Mouse (Mus musculus): ENCODE results near the gene Cmss1. TPM values are rescaled to one million over a fixed set of nuclear protein-coding genes. Genes with fewer than 3 reads are reported as not detected.

The Cmss1 gene
- polyA plus RNA-seq, 1 experiment: 82.2 TPM

DNA sequence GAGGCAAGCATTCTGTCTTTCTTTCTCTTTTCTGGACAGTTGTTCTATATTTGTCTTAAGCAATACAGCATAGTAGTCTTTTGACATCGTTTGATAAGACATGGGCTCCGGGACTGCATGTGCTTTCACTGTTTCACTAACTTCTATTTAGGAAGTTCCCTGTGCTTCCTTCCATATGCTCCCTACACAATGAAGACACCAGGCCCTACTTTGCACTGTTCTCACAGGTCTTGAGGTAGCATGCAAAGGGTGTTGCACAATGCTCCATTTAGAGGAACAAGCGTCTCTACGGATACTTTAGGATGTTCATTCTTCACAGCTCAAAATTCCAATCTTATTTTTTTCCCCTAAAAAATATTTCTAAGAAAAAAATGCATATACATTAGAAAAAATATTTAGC lies 101.9 kb downstream of the Cmss1 start:
- no peak for TF ChIP-seq GATA1 (IDR thresholded peaks at IDR 0.05; ENCODE audit: low read length)

DNA sequence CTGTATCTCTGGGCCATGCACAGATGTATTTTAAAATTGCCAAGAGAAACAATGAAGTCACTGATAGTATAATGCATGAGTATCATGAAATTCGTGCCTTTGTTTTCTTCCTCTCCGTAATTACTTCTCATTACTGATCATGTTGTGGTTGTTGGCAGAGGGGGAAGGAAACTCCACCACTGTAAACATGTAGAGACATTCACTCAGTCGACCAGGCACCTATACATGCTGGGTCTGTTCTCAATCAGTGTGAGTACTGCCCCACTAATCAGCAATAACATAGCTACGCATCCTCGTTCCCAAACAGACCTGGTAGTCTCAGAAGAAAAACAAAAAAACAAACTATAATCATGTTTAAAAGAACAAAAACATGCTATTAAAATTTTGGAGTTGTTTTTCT lies 103.9 kb downstream of the Cmss1 start:
- no peak for TF ChIP-seq GATA1 (IDR thresholded peaks at IDR 0.05; ENCODE audit: low read length)

DNA sequence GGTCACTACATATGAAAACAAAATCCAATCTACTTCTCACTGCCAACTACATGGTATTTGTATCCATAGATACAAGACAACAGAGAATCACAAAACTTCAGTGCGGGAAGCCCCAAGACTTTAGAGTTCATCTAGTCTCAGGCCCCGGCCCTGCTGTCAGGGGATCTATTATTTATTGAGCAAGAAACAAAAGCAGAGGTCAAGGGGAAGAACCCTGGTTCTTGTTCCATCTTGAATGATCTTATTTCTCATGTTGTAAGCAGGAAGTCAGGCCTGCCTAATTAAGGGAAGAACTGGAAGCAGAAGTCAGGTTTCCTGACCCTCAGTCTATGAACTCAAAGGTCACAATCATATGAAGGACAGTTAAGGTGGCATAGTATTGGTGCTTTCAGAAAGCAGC lies 104.4 kb downstream of the Cmss1 start:
- TF ChIP-seq GATA1 (IDR thresholded peaks at IDR 0.05; ENCODE audit: low read length): no peak

DNA sequence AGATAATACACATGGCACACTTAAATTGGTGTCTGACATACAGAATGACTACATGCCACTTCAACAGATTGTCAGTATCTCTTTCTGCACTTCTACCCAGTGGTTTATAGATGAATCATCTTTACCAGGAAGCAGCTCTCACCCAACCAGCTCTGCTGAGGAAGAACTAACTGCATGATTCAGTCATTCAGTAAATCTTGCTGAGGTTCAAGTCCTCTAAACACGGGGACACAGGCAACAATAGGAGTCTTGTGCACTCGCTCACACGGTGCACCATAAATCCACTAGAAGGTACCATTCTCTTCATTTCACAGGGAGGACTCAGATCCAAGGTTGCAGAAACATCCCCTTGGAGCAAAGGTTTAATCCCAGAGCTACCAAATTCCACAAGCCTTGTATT lies 105.8 kb downstream of the Cmss1 start:
- TF ChIP-seq GATA1 (IDR thresholded peaks at IDR 0.05; ENCODE audit: low read length): no peak

DNA sequence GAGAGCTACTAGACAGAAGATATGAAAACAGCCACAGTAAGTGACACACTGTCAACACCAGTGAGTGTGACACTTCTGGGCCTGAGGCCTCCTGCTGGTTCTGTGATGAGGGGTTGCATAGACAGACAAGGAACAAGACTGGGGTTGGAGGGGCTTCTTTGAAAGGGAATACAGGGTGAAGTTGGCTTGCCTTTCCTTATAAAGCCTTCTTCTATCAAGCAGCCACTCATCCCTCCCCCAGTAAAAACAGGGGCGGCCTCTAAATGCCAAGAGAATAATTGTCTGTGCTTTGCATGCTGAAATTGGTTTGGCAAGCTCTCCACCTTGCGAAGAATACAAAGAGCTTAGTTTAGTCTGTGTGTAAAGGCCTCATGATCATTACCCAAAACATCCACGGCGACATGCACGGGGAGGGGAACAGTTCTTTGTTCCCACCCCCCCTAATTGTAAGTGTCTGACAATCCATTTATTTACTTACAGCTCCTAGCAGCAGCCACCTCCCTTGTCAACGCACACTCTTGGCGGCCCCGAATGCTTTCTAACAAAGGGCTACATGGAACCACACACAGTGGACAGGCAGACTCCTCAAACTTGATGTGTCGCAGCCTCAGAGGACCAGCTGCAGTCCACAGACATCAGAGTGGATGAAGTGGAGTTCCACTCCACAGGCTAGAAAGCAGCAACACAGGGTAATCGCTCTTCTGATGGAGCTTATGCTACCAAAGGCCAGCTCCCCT lies 110.1 kb downstream of the Cmss1 start:
- TF ChIP-seq GATA1 (IDR thresholded peaks at IDR 0.05; ENCODE audit: low read length): no peak

DNA sequence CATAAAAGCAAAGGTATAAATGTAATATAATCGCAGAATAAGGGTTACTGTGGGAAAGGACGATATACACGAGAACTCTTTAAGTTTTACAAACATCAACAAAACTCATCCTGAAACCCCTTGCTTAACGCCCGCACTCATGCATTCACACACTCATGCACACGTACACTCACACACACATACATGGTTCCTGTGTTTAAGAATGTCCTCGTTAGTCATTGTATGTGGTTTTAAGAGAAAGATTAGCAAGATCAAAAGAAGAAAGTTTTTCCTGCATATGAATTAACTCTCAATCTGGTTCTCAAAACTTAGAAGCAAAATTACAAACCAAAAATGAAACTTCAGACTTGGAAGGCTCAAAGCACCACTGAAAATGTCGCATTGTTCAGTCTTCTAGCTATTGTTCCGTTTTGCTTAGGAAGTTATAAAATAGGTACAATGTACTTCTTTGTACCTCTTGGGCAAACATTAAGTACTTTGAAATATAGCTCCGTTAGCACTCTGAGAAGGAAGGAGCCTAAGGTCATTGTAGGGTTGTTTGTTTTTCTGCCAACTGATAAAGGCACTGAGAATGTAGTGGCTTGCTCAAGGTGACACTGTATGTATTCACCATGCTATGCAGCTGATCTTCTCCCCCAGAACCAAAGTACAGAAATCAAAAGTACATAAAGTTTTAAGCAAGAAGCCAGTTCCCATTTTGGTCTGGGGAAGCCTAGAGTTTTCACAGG lies 111.0 kb downstream of the Cmss1 start:
- no peak for TF ChIP-seq GATA1 (IDR thresholded peaks at IDR 0.05; ENCODE audit: low read length)

DNA sequence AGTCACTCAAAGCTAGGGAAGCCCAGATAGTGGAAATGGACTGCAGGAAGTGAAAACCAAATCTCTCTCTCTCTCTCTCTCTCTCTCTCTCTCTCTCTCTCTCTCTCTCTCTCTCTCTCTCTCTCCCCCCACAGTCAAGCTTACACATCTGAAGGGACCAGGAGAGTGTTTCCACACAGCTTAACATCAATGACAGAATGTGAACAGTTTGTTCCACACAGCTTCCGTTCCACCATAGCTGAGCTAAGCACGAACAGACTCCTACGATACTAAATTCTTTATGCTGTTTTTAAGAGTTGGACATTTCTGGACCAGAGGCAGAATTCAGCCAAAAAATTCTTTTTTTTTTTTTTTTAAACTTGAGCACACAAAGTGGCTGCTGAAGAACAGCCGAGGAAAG lies 114.8 kb downstream of the Cmss1 start:
- TF ChIP-seq GATA1 (IDR thresholded peaks at IDR 0.05; ENCODE audit: low read length): no peak

DNA sequence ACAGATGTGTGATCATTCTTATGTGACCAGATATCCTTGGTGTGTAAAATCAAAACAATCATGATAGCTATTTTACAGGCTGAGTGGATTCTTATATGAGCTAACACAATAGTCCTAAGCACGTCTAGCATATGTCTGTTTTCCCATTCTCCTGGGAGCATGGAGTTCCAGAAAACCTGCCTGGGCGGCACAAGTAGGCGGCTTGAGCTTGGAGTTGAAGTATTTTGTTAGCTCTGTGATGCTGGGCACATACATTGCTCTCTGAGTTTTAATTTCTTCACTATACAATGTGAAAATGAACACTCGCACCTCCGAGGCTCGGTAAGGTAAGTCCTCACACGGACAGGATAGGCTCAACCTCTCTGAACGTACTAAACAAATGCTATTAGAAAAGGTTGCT lies 116.0 kb downstream of the Cmss1 start:
- no peak for TF ChIP-seq GATA1 (IDR thresholded peaks at IDR 0.05; ENCODE audit: low read length)

DNA sequence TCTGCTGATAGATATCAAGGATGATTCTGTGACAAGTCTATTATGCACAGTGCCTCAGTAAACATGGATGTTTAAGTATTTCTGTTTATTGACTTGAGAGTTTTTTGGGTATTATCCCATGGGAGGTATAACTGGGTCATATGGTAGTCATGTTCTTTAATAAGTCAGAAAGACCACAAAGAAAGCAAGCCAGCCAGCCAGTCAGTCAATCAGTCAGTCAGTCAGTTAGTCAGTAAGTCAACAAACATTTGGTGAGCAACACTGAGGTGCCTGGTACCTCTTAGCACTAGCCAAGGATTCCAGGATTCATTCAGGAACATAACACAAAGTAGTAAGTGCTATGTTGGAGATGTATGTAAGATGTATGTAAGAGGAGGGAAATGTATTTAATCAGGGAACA lies 118.0 kb downstream of the Cmss1 start:
- no peak for TF ChIP-seq GATA1 (IDR thresholded peaks at IDR 0.05; ENCODE audit: low read length)

DNA sequence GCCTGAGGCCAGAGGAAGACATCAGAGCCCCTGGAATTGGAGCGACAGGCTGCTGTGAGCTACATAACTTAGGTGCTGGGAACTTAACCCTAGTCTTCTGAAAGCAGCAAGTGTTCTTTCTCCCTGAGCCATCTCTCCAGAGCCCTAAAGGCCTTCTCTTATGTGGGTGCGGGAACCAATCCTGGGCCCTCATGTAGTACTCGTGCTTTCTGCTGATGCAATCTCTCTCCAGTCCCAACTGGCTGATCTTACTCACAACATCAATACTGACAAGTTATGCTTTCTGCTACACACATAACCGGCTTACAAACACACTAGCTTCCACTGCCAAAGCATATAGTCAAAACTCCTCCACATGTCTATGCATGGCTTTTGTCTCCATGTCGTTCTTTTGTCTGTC lies 120.4 kb downstream of the Cmss1 start:
- TF ChIP-seq GATA1 (IDR thresholded peaks at IDR 0.05; ENCODE audit: low read length): no peak

DNA sequence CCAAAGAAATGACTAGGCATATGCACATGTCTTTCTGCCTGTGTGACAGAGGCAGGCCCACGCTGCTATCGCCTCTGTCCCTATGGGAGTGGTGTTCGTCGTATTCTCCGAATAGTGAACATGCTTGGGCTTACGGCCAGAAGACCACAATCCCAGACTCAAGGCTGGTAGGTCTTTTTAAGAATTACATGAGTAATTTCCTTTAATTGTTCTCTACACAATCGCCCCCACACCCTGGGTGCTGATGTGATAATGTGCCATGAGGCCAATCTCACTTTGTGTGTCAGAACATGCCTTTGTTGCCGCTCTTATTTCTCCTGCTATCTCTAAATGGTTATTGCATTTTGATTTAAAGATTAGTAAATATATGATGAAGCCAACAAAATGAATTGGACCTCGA lies 121.4 kb downstream of the Cmss1 start:
- TF ChIP-seq GATA1 (IDR thresholded peaks at IDR 0.05; ENCODE audit: low read length): no peak

DNA sequence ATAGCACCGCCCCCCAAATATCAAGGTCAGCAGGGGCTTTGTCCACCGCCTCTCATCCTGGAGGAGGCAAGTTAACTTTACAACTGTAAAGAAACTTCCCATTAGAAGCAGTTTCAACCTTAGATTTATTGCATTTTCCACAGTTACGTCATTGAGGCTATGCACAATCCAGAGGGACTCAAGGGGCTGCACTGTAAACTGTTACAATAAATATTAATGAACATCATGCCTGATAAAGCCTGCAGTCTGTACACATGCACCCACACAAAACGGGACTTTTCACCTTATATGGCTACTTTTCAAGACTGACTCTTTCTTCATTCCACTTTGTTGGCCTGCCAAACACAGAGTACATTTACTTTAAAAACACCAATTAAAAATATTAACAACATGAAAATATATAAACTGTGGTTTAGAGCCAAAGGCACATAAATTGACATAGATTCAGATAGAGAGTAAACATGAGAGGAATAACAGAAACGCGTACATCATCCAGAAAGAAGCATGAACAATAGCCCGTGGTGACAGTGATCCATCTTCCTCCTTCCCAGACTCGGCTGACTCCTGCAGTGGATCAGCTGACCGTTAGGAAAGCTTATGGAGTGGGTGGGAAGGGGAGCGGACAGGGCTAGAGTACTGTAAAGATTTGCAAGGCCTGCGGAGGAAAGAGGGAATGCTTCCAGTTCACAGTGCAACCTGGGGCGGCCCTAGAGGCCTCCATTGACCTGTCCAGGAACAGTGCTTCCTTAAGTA lies 122.4 kb downstream of the Cmss1 start:
- TF ChIP-seq GATA1 (IDR thresholded peaks at IDR 0.05; ENCODE audit: low read length): no peak

DNA sequence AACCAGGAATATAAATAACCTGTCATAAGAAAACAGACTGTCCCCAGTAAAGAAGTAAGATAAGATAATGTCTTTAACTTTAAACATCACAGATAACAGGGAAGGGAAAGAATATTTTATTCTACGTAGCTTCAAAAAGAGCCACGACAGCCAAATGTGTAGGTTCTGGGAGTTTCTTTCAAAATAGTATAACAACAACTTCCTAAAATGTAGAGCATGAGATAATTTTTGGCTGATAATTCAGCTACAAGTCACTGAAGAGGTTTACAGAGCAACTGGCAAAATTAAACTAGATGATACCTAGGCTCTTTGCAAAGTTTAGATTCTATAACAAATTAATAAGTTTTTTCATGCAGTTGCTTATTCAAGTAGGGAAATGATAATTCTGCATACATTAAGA lies 123.2 kb downstream of the Cmss1 start:
- no peak for TF ChIP-seq GATA1 (IDR thresholded peaks at IDR 0.05; ENCODE audit: low read length)

DNA sequence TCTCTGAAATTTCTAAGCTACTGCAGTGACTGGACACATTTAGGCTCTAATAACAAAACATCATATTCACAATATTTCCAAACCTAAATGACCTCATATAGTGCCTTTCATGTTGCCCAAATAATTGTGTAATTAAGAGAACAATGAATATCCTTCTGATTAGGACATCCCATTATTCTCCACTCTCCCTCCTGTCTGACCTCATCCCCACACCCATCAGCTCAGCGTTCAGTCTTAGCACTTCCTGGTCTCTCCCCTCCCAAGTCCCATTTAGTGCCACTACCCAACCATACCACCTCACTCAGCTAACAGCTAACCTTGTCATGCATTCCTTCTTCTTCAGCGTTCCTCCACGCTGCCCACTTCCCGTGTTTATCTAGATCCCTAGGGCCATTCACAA lies 123.8 kb downstream of the Cmss1 start:
- no peak for TF ChIP-seq GATA1 (IDR thresholded peaks at IDR 0.05; ENCODE audit: low read length)

DNA sequence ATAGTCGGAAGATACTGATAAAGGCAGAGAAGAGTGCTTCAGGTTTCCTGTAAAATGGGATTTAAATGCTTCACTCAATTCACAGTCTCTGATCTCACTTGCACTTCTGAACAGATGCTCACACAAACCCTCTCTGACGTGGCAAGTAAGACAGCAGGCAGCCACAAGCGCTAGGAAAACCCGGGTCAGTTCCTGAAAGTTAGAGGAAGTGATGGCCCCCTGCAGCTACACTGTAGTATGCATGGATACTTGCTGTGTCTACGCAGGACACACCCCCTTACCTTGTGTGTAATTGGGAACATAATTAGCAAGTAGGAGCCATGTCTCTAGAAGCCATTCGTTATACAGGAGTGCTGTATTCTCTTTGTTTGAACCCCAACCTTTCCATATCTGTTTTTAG lies 124.4 kb downstream of the Cmss1 start:
- no peak for TF ChIP-seq GATA1 (IDR thresholded peaks at IDR 0.05; ENCODE audit: low read length)

DNA sequence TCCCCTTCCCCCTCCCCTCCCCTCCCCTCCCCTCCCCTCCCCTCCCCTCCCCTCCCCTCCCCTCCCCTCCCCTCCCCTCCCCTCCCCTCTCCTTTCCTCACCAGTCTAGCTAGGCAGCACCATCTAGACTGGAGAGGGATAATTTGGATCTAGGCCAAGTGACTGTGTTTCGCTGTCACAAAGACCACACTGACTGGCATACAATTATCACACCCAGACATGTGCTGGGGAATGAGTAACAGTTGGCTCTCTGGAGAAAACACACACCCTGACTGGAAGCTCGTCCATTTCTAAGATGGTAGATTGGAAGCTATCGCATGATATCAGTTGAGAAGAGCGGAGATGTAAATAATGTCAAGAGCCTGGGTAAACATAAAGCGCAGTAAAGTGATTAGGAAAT lies 126.9 kb downstream of the Cmss1 start:
- TF ChIP-seq GATA1 (IDR thresholded peaks at IDR 0.05; ENCODE audit: low read length): no peak
